Mouse (Mus musculus) liver, embryonic 13.5 days (tissue): ENCODE data around the gene Mkrn2os. TPM values are rescaled to one million over a fixed set of nuclear protein-coding genes. Genes with fewer than 3 reads are reported as not detected.

Experiments used
- ATAC-seq: fragments of 200-750 bp; cut with Nextera tagmentation; 2 replicates; pipeline ENCODE4 v1.8.0; 2017; ENCODE audit warnings: low read depth, mild to moderate bottlenecking, moderate number of reproducible peaks, moderate library complexity
- DNase-seq: peaks from one replicate; pipeline ENCODE4 v3.0.0; 2022
- H3K27ac ChIP-seq: fragments of 300-500 bp; sonication (generic); 2 replicates; pipeline ENCODE4 v1.5.1; 2015; ENCODE audit warnings: moderate library complexity, mild to moderate bottlenecking, inconsistent platforms
- H3K27me3 ChIP-seq: fragments of 300-500 bp; sonication (generic); 2 replicates; pipeline ENCODE4 v1.6.1; 2015; ENCODE audit warnings: mild to moderate bottlenecking, inconsistent platforms
- H3K36me3 ChIP-seq: fragments of 300-500 bp; sonication (generic); 2 replicates; pipeline ENCODE4 v1.6.1; 2015; ENCODE audit warnings: mild to moderate bottlenecking, inconsistent platforms
- H3K4me1 ChIP-seq: fragments of 300-500 bp; sonication (generic); replicated peaks from 2 replicates; pipeline ENCODE4 v1.6.1; 2015; ENCODE audit warnings: inconsistent platforms
- H3K4me2 ChIP-seq: fragments of 300-500 bp; sonication (generic); 2 replicates; pipeline ENCODE4 v1.6.1; 2015; ENCODE audit warnings: inconsistent platforms, mild to moderate bottlenecking, moderate library complexity
- H3K4me3 ChIP-seq: fragments of 300-500 bp; sonication (generic); replicated peaks from 2 replicates; pipeline ENCODE4 v1.5.1; 2015; ENCODE audit warnings: mild to moderate bottlenecking, inconsistent platforms
- H3K9ac ChIP-seq: fragments of 300-500 bp; sonication (generic); 2 replicates; pipeline ENCODE4 v1.6.1; 2015; ENCODE audit warnings: mild to moderate bottlenecking, inconsistent platforms
- H3K9me3 ChIP-seq: fragments of 300-500 bp; sonication (generic); replicated peaks from 2 replicates; pipeline ENCODE4 v1.6.1; 2016; ENCODE audit warnings: inconsistent platforms
- WGBS: fragments of 180-500 bp; shearing (Covaris S2); methylation state at CpG from one replicate; pipeline ENCODE4 v1.1.7; 2015; ENCODE audit not compliant: insufficient replicate concordance; 5-methylcytosine and 5-hydroxymethylcytosine counted together
- polyA plus RNA-seq: library from polyadenylated mRNA; unstranded; fragments of >200 nt; fragmentation: Nextera tagmentation; extraction: Ambion mirVana; gene quantifications from 2 replicates; pipeline ENCODE4 v1.2.1, GENCODE M21; 2015

The Mkrn2os gene
- polyA plus RNA-seq, 1 experiment from 2014 or later, result 6.6 TPM

- WGBS, result 57% methylated on average over 3 of the region's 3 CpGs
- Histone ChIP-seq H3K9ac (no peak overlapping the region), H3K9me3 (no peaks in the 10 kb centered on the region), H3K4me1 (peaks cover 55% of the 10 kb centered on the region), H3K27ac (no peak overlapping the region), H3K4me3 (no peak overlapping the region), H3K36me3 (peaks cover 4% of the 10 kb centered on the region; the same call in 1 of the 2 replicates), H3K4me2 (no peak overlapping the region), H3K27me3 (no peaks in the 10 kb centered on the region)
- DNase-seq, result no peak
- ATAC-seq, result no peak
Observed at GRCm38 (mm10) chr6:115542341-115542740, 50.0 kb downstream of the Mkrn2os start.

- 30% methylated on average over 6 of the region's 6 CpGs for WGBS
- Histone ChIP-seq H3K4me1 (peaks cover 50% of the 10 kb centered on the region), H3K9ac (no peak overlapping the region), H3K36me3 (peaks cover 4% of the 10 kb centered on the region; the same call in 1 of the 2 replicates), H3K4me3 (no peak overlapping the region), H3K27me3 (no peaks in the 10 kb centered on the region), H3K9me3 (no peaks in the 10 kb centered on the region), H3K4me2 (no peak overlapping the region), H3K27ac (peak overlapping the region; percentile 36; the same call in 1 of the 2 replicates)
- DNase-seq, result no peak
- no peak for ATAC-seq
Observed at GRCm38 (mm10) chr6:115541676-115542275, 50.6 kb downstream of the Mkrn2os start.

- H3K9ac ChIP-seq, result 0 out of 2 replicates have a peak overlapping the region, but pooled peaks have one; percentile 41
- peak overlapping the region; percentile 49 for H3K4me2 ChIP-seq
- no peaks in the 10 kb centered on the region for H3K9me3 ChIP-seq
- H3K4me1 ChIP-seq, result peaks cover 25% of the 10 kb centered on the region
- 20% methylated on average over 26 of the region's 26 CpGs for WGBS
- no peak overlapping the region for H3K27ac ChIP-seq
- H3K4me3 ChIP-seq, result peak overlapping the region; percentile 31
- DNase-seq (peak; percentile 45), ATAC-seq (peak; percentile 63)
- no peaks in the 10 kb centered on the region for H3K36me3 ChIP-seq
- H3K27me3 ChIP-seq, result no peaks in the 10 kb centered on the region
Observed at GRCm38 (mm10) chr6:115538645-115539429, 53.5 kb downstream of the Mkrn2os start.

- DNase-seq (no peak), ATAC-seq (no peak)
- H3K4me3 ChIP-seq, result no peak overlapping the region
- peaks cover 3% of the 10 kb centered on the region; the same call in 1 of the 2 replicates for H3K4me1 ChIP-seq
- H3K9me3 ChIP-seq, result no peaks in the 10 kb centered on the region
- 73% methylated on average over 4 of the region's 4 CpGs for WGBS
- no peak overlapping the region for H3K4me2 ChIP-seq
- no peaks in the 10 kb centered on the region for H3K27me3 ChIP-seq
- H3K36me3 ChIP-seq, result no peaks in the 10 kb centered on the region
- H3K27ac ChIP-seq, result no peak overlapping the region
- no peak overlapping the region for H3K9ac ChIP-seq
Observed at GRCm38 (mm10) chr6:115536169-115536568, 56.2 kb downstream of the Mkrn2os start.

GRCm38 (mm10) chr6:115534617-115535016 is 57.8 kb downstream of the Mkrn2os start:
- Histone ChIP-seq H3K36me3 (no peaks in the 10 kb centered on the region), H3K27me3 (no peaks in the 10 kb centered on the region), H3K9ac (no peak overlapping the region), H3K4me3 (no peak overlapping the region), H3K4me2 (no peak overlapping the region), H3K27ac (no peak overlapping the region), H3K9me3 (no peaks in the 10 kb centered on the region), H3K4me1 (peaks cover 3% of the 10 kb centered on the region; the same call in 1 of the 2 replicates)
- ATAC-seq (no peak), DNase-seq (no peak)
- 62% methylated on average over 7 of the region's 7 CpGs for WGBS

Other genes with a start within 250 kb of the Mkrn2os start
- gene Pparg, start 231.6 kb downstream of the Mkrn2os start, polyA plus RNA-seq, result 1.2 and 1.3 TPM in 2 replicates
- gene Tsen2, start 47.9 kb downstream of the Mkrn2os start, polyA plus RNA-seq, result 15.6 and 16.8 TPM in 2 replicates
- 11.4 and 12.1 TPM in 2 replicates for gene Mkrn2, start 9.3 kb upstream of the Mkrn2os start, polyA plus RNA-seq
- 32.8 and 38.3 TPM in 2 replicates for gene Raf1, start 84.1 kb upstream of the Mkrn2os start, polyA plus RNA-seq
- 28.3 and 29.9 TPM in 2 replicates for gene Tmem40, start 169.8 kb upstream of the Mkrn2os start, polyA plus RNA-seq
- 3.3 and 4.3 TPM in 2 replicates for gene Cand2, start 182.0 kb upstream of the Mkrn2os start, polyA plus RNA-seq
- gene Rpl32, start 216.2 kb upstream of the Mkrn2os start, polyA plus RNA-seq, result 1,700 and 1,736 TPM in 2 replicates
- gene Efcab12, start 245.8 kb upstream of the Mkrn2os start, polyA plus RNA-seq, result 0.15 and 0.16 TPM in 2 replicates